Comparison of ENCODE assay signal across 10 mouse cellular contexts in the genomic region with DNA sequence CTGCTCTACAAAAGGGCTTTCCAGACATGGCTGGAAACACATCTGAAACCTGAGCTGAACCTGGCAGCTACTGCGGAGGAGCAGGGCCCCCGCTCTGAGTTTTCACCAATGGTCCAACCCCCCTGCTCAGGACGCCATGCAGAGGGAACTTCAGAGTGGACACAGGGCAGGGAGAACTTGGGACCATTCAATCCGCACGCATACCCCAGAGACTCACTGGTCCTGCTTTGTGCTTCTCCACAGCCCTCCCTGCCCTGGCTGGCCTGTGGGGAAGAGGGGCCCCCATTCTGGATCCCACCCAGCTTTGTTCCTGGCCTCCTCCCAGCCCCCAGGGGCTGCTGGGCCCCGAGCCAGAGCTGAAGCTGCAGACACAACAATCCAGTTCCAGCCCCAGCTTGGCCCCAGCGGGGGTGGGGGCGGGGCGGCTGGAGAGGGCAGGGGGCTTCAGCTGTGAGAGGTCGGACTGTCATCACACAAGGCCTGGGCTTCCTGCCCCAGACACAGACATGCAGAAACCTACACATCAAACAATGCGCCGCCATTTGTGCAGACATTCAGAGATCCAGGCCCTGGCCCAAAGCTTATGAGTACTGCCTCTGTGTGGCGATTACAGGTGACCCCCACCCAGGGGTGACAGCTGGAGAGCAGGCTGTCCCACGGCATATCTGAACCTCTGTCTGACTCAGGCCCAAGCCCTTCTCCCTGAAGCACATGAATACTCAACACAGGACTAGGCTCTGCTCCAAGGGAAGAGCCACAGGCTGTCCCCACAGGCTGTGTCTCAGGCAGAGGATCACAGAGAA. TPM values are rescaled to one million over a fixed set of nuclear protein-coding genes. Genes with fewer than 3 reads are reported as not detected.
DNase-seq lines count a peak whose midpoint lies in the region; ATAC-seq and TF ChIP-seq lines count a peak whose summit lies in the region.
"Had no signal": no experiment of that assay in that cellular context is flagged by ENCODE, and none has a peak within 500 bp of the region (broad histone marks: within the 10 kb centered on the region; RNA-seq: fewer than 3 reads in every experiment).

No protein-coding gene starts in this region.

- no peak overlapping the region for H3K4me3 ChIP-seq in embryonic facial prominence, embryonic 13.5 days
- H3K4me3 ChIP-seq in liver, postnatal 0 days (ENCODE audit: low read depth, low read length): no peak overlapping the region

- H3K9me3 ChIP-seq in embryonic facial prominence, embryonic 13.5 days: no peaks in the 10 kb centered on the region
- H3K9me3 ChIP-seq in liver, postnatal 0 days (ENCODE audit: low read length): no peaks in the 10 kb centered on the region

- intact Hi-C loops in heart, postnatal 10 days (cut with DNase I): loop anchor here (1.0 kb wide), 1 partner anchor 34 kb away; no protein-coding TSS in a partner anchor

- H3K9ac ChIP-seq in embryonic facial prominence, embryonic 13.5 days: peak overlapping the region; percentile 67
- H3K9ac ChIP-seq in liver, postnatal 0 days (replicated peaks): peak overlapping the region; percentile 21; the same call in 1 of the 2 replicates

- H3K4me2 ChIP-seq in embryonic facial prominence, embryonic 13.5 days: peak overlapping the region; percentile 37
- no peak overlapping the region for H3K4me2 ChIP-seq in liver, postnatal 0 days (ENCODE audit: low read depth, low read length)

- WGBS in embryonic facial prominence, embryonic 13.5 days: 16% methylated on average over 14 of the region's 14 CpGs
- WGBS in liver, postnatal 0 days (ENCODE audit: insufficient replicate concordance): 66% methylated on average over 14 of the region's 14 CpGs

- peaks cover 64% of the 10 kb centered on the region for H3K4me1 ChIP-seq in embryonic facial prominence, embryonic 13.5 days
- no peaks in the 10 kb centered on the region for H3K4me1 ChIP-seq in liver, postnatal 0 days (ENCODE audit: insufficient read depth)

- no peak for TF ChIP-seq EP300 in liver, postnatal 0 days (IDR thresholded peaks at IDR 0.05; ENCODE audit: low read depth)

- DNase-seq in layer of hippocampus, postnatal 10 days (ENCODE audit: low spot score in 2 of 2): peak; percentile 81
- DNase-seq in layer of hippocampus, adult 8-10 months (ENCODE audit: low spot score in 2 of 2): no peak
- DNase-seq in heart, postnatal 10 days: peak; percentile 83 to 86
- no peak for DNase-seq in liver, postnatal 0 days
- peak; percentile 90 for DNase-seq in retina, postnatal 1 day
- no peak for DNase-seq in adipocyte (ENCODE audit: low spot score)

- peak; percentile 26 for ATAC-seq in embryonic facial prominence, embryonic 13.5 days (ENCODE audit: insufficient number of reproducible peaks, insufficient read depth, low FRiP score, low TSS enrichment, low read depth)
- ATAC-seq in liver, postnatal 0 days: no peak
- ATAC-seq in granulocyte monocyte progenitor cell, adult 5-6 weeks (replicated peaks; ENCODE audit: poor library complexity, severe bottlenecking): no peak
- ATAC-seq: Patski had no signal

- no peak for TF ChIP-seq CTCF in liver, postnatal 0 days (IDR thresholded peaks at IDR 0.05; ENCODE audit: low read depth)

- peak overlapping the region; percentile 97 for H3K27ac ChIP-seq in embryonic facial prominence, embryonic 13.5 days
- H3K27ac ChIP-seq in liver, postnatal 0 days (ENCODE audit: low read depth): no peak overlapping the region

- H3K36me3 ChIP-seq in embryonic facial prominence, embryonic 13.5 days: peaks cover 54% of the 10 kb centered on the region
- H3K36me3 ChIP-seq in liver, postnatal 0 days (replicated peaks; ENCODE audit: insufficient read depth, low read length): no peaks in the 10 kb centered on the region

- H3K27me3 ChIP-seq in embryonic facial prominence, embryonic 13.5 days: no peaks in the 10 kb centered on the region
- no peaks in the 10 kb centered on the region for H3K27me3 ChIP-seq in liver, postnatal 0 days (ENCODE audit: insufficient read depth, low read length)
- H3K27me3 ChIP-seq: Patski had no signal

RNA-seq across cellular contexts. Expression of a gene that starts 10.8 kb away (rescaled TPM):
- 10 to 100 TPM; 20.9 TPM for total RNA-seq in layer of hippocampus, postnatal 10 days (2021)
- 1 to 10 TPM; 4.2 to 6.6 (median 5.5) TPM for total RNA-seq in layer of hippocampus, adult 8-10 months (2022)
- polyA plus RNA-seq in embryonic facial prominence, embryonic 13.5 days (2015; fragmentation: Nextera tagmentation; extraction: Ambion mirVana): 771 and 792 TPM in 2 replicates
- total RNA-seq in heart, postnatal 10 days (2021): 10 to 100 TPM; 47.6 to 53.7 TPM
- polyA plus RNA-seq in liver, postnatal 0 days (2015; fragmentation: Nextera tagmentation; extraction: Ambion mirVana): 14.1 and 14.6 TPM in 2 replicates
- total RNA-seq in granulocyte monocyte progenitor cell, adult 5-6 weeks (2014; fragmentation: Nextera tagmentation): not detected in 2 replicates
- total RNA-seq in granulocyte monocyte progenitor cell, adult 5-6 weeks (2017): not detected in 2 replicates
- total RNA-seq: hematopoietic stem cell, adult 5-6 weeks had no signal

RNA-seq across cellular contexts. Expression of a gene that starts 34.3 kb away (rescaled TPM):
- 100 to 1,000 TPM; 233 to 238 TPM for total RNA-seq in layer of hippocampus, postnatal 10 days (2021)
- 100 to 1,000 TPM; 144 to 156 (median 150) TPM for total RNA-seq in layer of hippocampus, adult 8-10 months (2022)
- polyA plus RNA-seq in embryonic facial prominence, embryonic 13.5 days (2015; fragmentation: Nextera tagmentation; extraction: Ambion mirVana): 38.9 and 40.2 TPM in 2 replicates
- 10 to 100 TPM; 20.0 to 24.7 TPM for total RNA-seq in heart, postnatal 10 days (2021)
- polyA plus RNA-seq in liver, postnatal 0 days (2015; fragmentation: Nextera tagmentation; extraction: Ambion mirVana): 13.2 and 15.8 TPM in 2 replicates
- 30.0 and 30.5 TPM in 2 replicates for total RNA-seq in granulocyte monocyte progenitor cell, adult 5-6 weeks (2014; fragmentation: Nextera tagmentation)
- 14.5 and 23.6 TPM in 2 replicates for total RNA-seq in granulocyte monocyte progenitor cell, adult 5-6 weeks (2017)

RNA-seq across cellular contexts. Expression of a gene that starts 39.3 kb away (rescaled TPM):
- total RNA-seq in layer of hippocampus, postnatal 10 days (2021): 10 to 100 TPM; 32.2 to 42.8 TPM
- total RNA-seq in layer of hippocampus, adult 8-10 months (2022): 10 to 100 TPM; 67.9 to 92.0 (median 76.6) TPM
- polyA plus RNA-seq in embryonic facial prominence, embryonic 13.5 days (2015; fragmentation: Nextera tagmentation; extraction: Ambion mirVana): 6.1 and 7.8 TPM in 2 replicates
- total RNA-seq in heart, postnatal 10 days (2021): 1 to 10 TPM; 7.0 to 7.4 TPM
- polyA plus RNA-seq in liver, postnatal 0 days (2015; fragmentation: Nextera tagmentation; extraction: Ambion mirVana): 0.32 and 0.47 TPM in 2 replicates
- 6.4 and 8.0 TPM in 2 replicates for total RNA-seq in granulocyte monocyte progenitor cell, adult 5-6 weeks (2014; fragmentation: Nextera tagmentation)
- 6.5 and 7.0 TPM in 2 replicates for total RNA-seq in granulocyte monocyte progenitor cell, adult 5-6 weeks (2017)

RNA-seq across cellular contexts. Expression of a gene that starts 57.1 kb away (rescaled TPM):
- 10 to 100 TPM; 43.7 to 48.4 TPM for total RNA-seq in layer of hippocampus, postnatal 10 days (2021)
- total RNA-seq in layer of hippocampus, adult 8-10 months (2022): 10 to 100 TPM; 41.4 to 55.0 (median 46.9) TPM
- polyA plus RNA-seq in embryonic facial prominence, embryonic 13.5 days (2015; fragmentation: Nextera tagmentation; extraction: Ambion mirVana): 76.7 and 83.5 TPM in 2 replicates
- total RNA-seq in heart, postnatal 10 days (2021): 10 to 100 TPM; 33.3 to 34.3 TPM
- 47.1 and 53.0 TPM in 2 replicates for polyA plus RNA-seq in liver, postnatal 0 days (2015; fragmentation: Nextera tagmentation; extraction: Ambion mirVana)
- 30.6 and 52.4 TPM in 2 replicates for total RNA-seq in granulocyte monocyte progenitor cell, adult 5-6 weeks (2014; fragmentation: Nextera tagmentation)
- 45.5 and 54.2 TPM in 2 replicates for total RNA-seq in granulocyte monocyte progenitor cell, adult 5-6 weeks (2017)

Comparison
In these comparisons a context has a peak if more than half of its experiments do, and no peak if none do; other contexts are left out.
1. DNase-seq: peak in layer of hippocampus, postnatal 10 days (2 of 2), heart, postnatal 10 days (2 of 2) and retina, postnatal 1 day (single experiment); none in layer of hippocampus, adult 8-10 months (0 of 2), liver, postnatal 0 days (single experiment) and adipocyte (single experiment).
2. RNA of a gene that starts 10.8 kb away (total RNA-seq): 47.6 to 53.7 TPM in heart, postnatal 10 days, 20.9 TPM in layer of hippocampus, postnatal 10 days and 4.2 to 6.6 TPM in layer of hippocampus, adult 8-10 months; not detected in granulocyte monocyte progenitor cell, adult 5-6 weeks; every median in the first group is over 4 times any median in the second.
3. RNA of a gene that starts 34.3 kb away (total RNA-seq): 233 to 238 TPM in layer of hippocampus, postnatal 10 days and 144 to 156 TPM in layer of hippocampus, adult 8-10 months; 14.5 to 30.5 TPM in granulocyte monocyte progenitor cell, adult 5-6 weeks and 20.0 to 24.7 TPM in heart, postnatal 10 days; every median in the first group is over 4 times any median in the second.